Mouse (Mus musculus): Measurements from ENCODE around the gene Ripk3. TPM values are rescaled to one million over a fixed set of nuclear protein-coding genes. Genes with fewer than 3 reads are reported as not detected.
"Not testable (repeated sequence)": the region's sequence is repeated elsewhere in the genome, so short reads cannot be mapped to it uniquely, and the experiment has no call there.

Gene Ripk3
- polyA plus RNA-seq, 1 experiment from 2014 or later, result 24.1 TPM

DNA sequence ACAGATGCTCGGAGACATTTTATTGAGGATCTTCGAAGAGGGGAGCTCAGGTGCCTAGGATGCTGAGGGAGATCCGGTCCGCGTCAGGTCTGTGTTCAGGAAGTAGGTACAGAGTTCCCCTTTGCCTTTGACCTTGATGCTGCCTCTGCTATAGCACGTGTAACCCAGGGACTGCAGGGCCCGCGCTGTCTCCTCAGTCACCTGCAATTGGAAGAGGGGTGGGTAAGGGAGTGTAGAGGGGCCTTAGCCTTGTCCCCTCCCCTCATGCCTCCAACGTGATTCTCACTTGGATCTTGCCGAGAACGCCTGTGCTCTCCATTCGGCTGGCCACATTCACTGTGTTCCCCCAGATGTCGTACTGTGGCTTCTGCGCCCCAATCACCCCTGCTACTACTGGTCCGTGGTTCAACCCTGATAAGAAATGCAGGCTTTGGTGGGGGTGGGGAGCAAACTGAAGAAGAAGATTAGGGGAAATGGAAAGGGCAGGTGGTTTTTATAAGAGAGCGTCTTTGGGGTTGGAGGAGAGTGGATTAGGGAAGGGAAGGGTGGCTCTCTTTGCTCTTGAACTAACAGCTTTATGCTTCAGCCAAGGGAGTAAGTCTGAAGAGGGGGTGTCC, 19.5 kb downstream of the Ripk3 start:
- no peaks in the 10 kb centered on the region for H3K36me3 ChIP-seq (replicated peaks)
- DNase-seq (ENCODE audit: low spot score), result no peak
- H3K27me3 ChIP-seq (replicated peaks; ENCODE audit: low read depth, poor library complexity, severe bottlenecking), result peaks cover 87% of the 10 kb centered on the region
- no peak overlapping the region for H3K27ac ChIP-seq (replicated peaks)
- H3K4me1 ChIP-seq, result peaks cover 14% of the 10 kb centered on the region
- no peaks in the 10 kb centered on the region for H3K9me3 ChIP-seq
- WGBS, result 74% methylated on average over 16 of the region's 16 CpGs
- no peak overlapping the region for H3K4me3 ChIP-seq

DNA sequence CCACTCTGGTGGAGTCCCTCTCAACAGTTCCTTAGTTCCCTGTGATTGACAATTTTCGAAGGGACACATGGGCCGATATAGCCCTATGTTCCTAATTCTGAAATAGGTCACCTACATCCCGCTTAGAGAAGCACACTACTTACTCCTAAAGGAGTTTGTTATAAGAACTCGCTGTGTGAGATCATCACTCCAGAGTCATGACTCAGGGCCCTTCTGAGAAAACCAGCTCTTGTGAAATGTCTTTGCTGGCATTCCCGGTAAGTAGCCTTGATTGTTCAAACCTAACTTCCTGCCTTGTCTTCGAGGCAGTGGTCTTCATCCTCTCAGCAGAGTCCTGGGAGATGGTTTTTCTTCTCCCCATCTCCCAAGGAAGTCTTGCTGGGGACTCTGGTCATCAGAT, 20.1 kb downstream of the Ripk3 start:
- DNase-seq (ENCODE audit: low spot score), result no peak
- no peak overlapping the region for H3K4me3 ChIP-seq
- peaks cover 14% of the 10 kb centered on the region for H3K4me1 ChIP-seq
- 88% methylated on average over 6 of the region's 6 CpGs for WGBS
- peaks cover 90% of the 10 kb centered on the region for H3K27me3 ChIP-seq (replicated peaks; ENCODE audit: low read depth, poor library complexity, severe bottlenecking)
- H3K36me3 ChIP-seq (replicated peaks), result no peaks in the 10 kb centered on the region
- no peak overlapping the region for H3K27ac ChIP-seq (replicated peaks)
- no peaks in the 10 kb centered on the region for H3K9me3 ChIP-seq

DNA sequence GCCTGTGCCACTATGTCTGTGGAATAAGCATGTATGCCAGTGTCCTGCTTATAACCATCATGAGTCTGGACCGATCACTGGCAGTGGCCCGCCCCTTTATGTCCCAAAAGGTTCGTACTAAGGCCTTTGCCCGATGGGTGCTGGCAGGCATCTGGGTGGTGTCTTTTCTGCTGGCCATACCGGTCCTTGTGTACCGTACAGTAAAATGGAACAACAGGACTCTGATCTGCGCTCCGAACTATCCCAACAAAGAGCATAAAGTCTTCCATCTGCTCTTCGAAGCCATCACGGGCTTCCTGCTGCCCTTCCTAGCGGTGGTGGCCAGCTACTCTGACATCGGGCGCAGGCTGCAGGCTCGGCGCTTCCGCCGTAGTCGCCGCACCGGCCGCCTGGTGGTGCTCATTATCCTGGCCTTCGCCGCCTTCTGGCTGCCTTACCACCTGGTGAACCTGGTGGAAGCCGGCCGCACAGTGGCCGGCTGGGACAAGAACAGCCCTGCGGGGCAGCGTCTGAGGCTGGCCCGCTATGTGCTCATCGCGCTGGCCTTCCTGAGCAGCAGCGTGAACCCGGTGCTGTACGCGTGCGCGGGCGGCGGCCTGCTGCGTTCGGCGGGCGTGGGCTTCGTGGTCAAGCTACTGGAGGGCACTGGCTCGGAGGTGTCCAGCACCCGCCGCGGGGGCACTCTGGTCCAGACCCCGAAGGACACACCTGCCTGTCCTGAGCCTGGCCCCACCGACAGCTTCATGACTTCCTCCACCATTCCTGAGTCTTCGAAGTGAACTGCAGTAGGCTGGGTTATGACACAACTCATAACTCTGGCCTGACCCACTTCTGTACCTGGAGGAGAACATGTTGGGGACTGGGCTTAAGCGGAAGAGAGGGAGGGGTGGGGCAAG, 20.9 kb downstream of the Ripk3 start:
- peak overlapping the region; percentile 76 for H3K27ac ChIP-seq (replicated peaks)
- peak overlapping the region; percentile 59 for H3K4me3 ChIP-seq
- H3K4me1 ChIP-seq, result peaks cover 15% of the 10 kb centered on the region
- no peaks in the 10 kb centered on the region for H3K9me3 ChIP-seq
- peaks cover 93% of the 10 kb centered on the region for H3K27me3 ChIP-seq (replicated peaks; ENCODE audit: low read depth, poor library complexity, severe bottlenecking)
- no peaks in the 10 kb centered on the region for H3K36me3 ChIP-seq (replicated peaks)
- 14% methylated on average over 52 of the region's 52 CpGs for WGBS
- DNase-seq (ENCODE audit: low spot score), result peak; percentile 82

DNA sequence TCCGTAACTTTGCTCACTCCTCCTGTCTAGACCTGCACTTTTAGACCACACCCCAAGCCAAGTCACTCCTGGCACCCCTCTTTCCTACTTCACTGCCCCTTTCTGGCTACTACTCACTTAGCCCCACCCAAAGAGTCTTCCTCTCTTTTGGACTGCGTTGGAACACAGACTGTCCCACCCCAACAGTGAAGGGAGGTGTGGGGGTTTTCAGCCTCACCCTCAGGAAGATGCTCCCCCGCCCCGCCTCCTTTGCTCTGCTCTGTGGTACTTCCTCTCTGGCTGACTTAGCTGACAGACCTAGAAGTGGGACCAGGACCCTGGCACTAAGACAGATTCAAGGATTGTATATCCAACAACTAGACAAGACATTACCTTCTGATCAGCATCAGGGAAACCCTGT, 23.0 kb downstream of the Ripk3 start, which contains the start of gene Ltb4r1:
TSS of gene Ltb4r1 (plus strand) at position 267 of the 400 bp plus-strand sequence.
- no peaks in the 10 kb centered on the region for H3K36me3 ChIP-seq (replicated peaks)
- DNase-seq (ENCODE audit: low spot score), result no peak
- WGBS, result 73% methylated on average over 4 of the region's 4 CpGs
- H3K4me3 ChIP-seq, result no peak within 1 kb of the TSS
- no peak within 1 kb of the TSS for H3K27ac ChIP-seq (replicated peaks)
- no peaks in the 10 kb centered on the region for H3K9me3 ChIP-seq
- peaks cover 99% of the 10 kb centered on the region for H3K27me3 ChIP-seq (replicated peaks; ENCODE audit: low read depth, poor library complexity, severe bottlenecking)
- peaks cover 29% of the 10 kb centered on the region for H3K4me1 ChIP-seq

DNA sequence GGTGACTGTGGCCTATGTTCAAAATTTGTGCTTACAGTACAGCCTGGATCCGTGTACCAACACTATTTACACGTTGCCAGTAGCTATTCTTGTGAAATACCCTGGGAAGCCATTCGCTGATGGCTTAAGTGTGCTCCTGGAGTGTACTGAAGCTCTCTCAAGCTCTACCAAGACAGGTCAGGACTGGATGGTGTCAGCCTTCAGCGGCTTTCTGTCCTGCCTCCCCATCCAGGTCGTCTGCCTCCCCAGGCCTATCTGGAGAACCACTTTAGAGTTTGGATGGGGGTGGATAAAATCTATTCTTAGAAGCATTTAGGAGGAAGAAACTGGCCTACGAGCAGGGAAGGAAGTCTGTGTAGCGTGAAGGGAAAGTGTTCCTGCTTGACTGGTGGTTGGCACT, 25.5 kb downstream of the Ripk3 start:
- Histone ChIP-seq H3K4me3 (peak overlapping the region; percentile 65; the same call in 1 of the 2 replicates), H3K36me3 (replicated peaks) (no peaks in the 10 kb centered on the region), H3K27ac (replicated peaks) (no peak overlapping the region), H3K4me1 (peaks cover 32% of the 10 kb centered on the region), H3K27me3 (replicated peaks; ENCODE audit: low read depth, poor library complexity, severe bottlenecking) (peaks cover 80% of the 10 kb centered on the region), H3K9me3 (no peaks in the 10 kb centered on the region)
- 68% methylated on average over 7 of the region's 7 CpGs for WGBS
- no peak for DNase-seq (ENCODE audit: low spot score)

DNA sequence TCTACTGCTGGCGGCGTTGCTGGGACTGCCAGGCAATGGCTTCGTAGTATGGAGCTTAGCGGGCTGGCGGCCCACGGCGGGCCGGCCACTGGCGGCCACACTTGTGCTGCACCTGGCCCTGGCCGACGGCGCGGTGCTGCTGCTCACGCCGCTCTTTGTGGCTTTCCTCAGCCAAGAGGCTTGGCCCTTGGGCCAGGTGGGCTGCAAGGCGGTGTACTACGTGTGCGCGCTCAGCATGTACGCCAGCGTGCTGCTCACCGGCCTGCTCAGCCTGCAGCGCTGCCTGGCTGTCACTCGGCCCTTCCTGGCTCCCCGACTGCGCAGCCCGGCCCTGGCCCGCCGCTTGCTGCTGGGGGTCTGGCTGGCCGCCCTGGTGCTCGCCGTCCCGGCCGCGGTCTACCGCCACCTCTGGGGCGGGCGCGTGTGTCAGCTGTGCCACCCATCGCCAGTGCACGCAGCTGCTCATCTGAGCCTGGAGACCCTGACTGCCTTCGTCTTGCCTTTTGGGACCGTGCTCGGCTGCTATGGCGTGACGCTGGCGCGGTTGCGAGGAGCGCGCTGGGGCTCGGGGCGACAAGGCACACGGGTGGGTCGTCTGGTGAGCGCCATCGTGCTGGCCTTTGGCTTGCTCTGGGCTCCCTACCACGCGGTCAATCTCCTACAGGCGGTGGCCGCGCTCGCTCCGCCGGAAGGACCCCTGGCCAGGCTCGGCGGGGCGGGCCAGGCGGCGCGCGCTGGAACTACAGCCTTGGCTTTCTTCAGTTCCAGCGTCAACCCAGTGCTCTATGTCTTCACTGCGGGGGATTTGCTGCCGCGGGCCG, 26.5 kb downstream of the Ripk3 start:
- Histone ChIP-seq H3K4me1 (peaks cover 24% of the 10 kb centered on the region), H3K9me3 (no peaks in the 10 kb centered on the region), H3K27me3 (replicated peaks; ENCODE audit: low read depth, poor library complexity, severe bottlenecking) (peaks cover 70% of the 10 kb centered on the region), H3K27ac (replicated peaks) (peak overlapping the region; percentile 78), H3K4me3 (peak overlapping the region; percentile 65), H3K36me3 (replicated peaks) (no peaks in the 10 kb centered on the region)
- peak; percentile 84 for DNase-seq (ENCODE audit: low spot score)
- under 1% methylated on average over 77 of the region's 77 CpGs for WGBS

DNA sequence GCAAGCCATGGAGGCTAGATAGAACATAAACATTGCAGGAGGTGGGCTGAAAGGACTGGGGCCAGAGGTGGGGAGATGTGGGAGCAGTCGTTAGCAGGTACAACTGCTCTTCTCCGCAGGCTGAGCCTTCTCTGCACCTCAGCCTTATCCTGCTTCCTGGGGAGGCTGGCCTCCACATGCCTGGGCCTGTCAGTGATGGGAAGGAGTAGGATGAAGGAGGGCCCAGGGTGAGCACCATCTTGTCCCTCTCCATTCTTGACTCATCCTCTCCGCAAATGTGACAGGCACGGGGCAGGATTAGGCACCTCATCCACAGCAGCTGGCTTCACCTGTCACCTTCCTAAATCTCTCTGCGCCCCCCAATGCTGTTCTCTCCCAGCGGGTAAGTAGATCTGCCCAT, 27.5 kb downstream of the Ripk3 start, which contains the start of gene Ltb4r2:
TSS of gene Ltb4r2 (plus strand) at position 266 of the 400 bp plus-strand sequence.
- 68% methylated on average over 6 of the region's 6 CpGs for WGBS
- peaks cover 7% of the 10 kb centered on the region for H3K36me3 ChIP-seq (replicated peaks)
- peak within 1 kb of the TSS; percentile 65 for H3K4me3 ChIP-seq
- H3K27ac ChIP-seq (replicated peaks), result peak within 1 kb of the TSS; percentile 78
- no peaks in the 10 kb centered on the region for H3K9me3 ChIP-seq
- H3K4me1 ChIP-seq, result peaks cover 23% of the 10 kb centered on the region
- no peak for DNase-seq (ENCODE audit: low spot score)
- peaks cover 60% of the 10 kb centered on the region for H3K27me3 ChIP-seq (replicated peaks; ENCODE audit: low read depth, poor library complexity, severe bottlenecking)

DNA sequence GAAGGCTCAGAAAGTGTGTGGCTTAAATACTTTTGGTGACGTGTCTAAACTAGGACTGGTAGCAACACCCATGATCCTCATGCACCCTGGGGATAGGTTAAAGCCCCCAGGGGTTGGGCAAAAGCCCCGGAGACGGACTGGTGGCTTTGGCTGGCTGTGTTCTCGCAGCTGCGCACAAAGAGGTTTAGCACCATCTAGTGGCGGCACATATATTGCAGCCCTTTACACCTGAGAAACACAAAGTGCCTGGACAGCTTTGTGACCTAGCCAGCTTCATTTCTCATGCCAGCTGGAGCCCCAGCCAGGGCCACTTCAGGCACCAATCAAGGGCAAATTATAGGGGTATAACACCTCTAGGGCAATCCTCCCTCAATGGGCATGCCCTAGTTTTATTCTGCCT, 28.5 kb downstream of the Ripk3 start:
- H3K27me3 ChIP-seq (replicated peaks; ENCODE audit: low read depth, poor library complexity, severe bottlenecking), result peaks cover 50% of the 10 kb centered on the region
- H3K36me3 ChIP-seq (replicated peaks), result peaks cover 17% of the 10 kb centered on the region
- H3K27ac ChIP-seq (replicated peaks); H3K9me3 ChIP-seq: not testable (repeated sequence)
- H3K4me1 ChIP-seq, result peaks cover 23% of the 10 kb centered on the region
- H3K4me3 ChIP-seq, result peak overlapping the region; percentile 39
- 2% methylated on average over 6 of the region's 6 CpGs for WGBS
- peak; percentile 85 for DNase-seq (ENCODE audit: low spot score)

DNA sequence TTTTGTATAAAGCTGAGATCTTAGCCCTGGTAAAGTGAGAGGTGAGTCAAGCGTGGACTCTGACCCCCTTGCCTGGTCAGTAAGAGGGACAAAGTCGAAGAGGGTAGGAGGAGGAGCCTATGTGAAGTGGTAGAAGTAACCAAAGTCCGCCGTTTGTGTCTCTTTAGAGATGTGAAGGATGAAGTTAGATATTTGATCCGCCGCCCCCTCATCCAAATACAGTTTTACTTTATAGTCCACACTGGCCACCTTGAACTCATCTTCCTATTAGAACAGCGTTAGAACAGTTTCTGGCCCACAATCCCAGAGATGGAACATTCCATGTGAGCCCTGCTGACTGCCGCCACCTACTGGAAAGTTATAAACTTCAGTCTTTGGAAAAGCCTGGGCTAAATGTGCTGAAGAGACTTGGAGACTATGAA, 30.3 kb downstream of the Ripk3 start, which contains the start of gene Cideb:
TSS of gene Cideb (minus strand) at position 96 of the 422 bp plus-strand sequence.
- WGBS, result 22% methylated on average over 8 of the region's 8 CpGs

DNA sequence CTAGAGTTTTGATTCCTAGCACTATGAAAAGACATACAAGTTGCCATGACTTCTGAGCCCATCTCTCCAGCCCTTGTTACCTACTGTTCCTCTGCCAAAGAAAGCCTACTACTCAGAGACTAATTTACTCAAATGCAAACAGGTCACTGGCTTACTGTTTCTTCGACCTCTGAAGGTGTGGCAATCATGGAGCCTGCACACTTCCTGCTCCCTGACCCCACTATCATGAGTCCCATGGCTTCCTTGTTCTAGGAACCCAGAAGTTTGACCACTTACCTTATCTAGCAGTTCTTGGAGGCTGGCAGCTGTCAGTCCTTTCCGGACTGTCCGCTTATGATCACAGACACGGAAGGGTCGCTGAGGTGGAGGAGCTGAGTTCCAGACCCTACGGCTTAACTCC, 31.1 kb downstream of the Ripk3 start:
- Histone ChIP-seq H3K27me3 (replicated peaks; ENCODE audit: low read depth, poor library complexity, severe bottlenecking) (peaks cover 24% of the 10 kb centered on the region), H3K27ac (replicated peaks) (no peak overlapping the region), H3K4me3 (no peak overlapping the region), H3K9me3 (no peaks in the 10 kb centered on the region), H3K36me3 (replicated peaks) (peaks cover 43% of the 10 kb centered on the region), H3K4me1 (peaks cover 20% of the 10 kb centered on the region)
- 90% methylated on average over 6 of the region's 6 CpGs for WGBS
- DNase-seq (ENCODE audit: low spot score), result no peak

More for the DNA sequence above, 30.3 kb downstream of the Ripk3 start, which contains the start of gene Cideb:
- Histone ChIP-seq H3K27me3 (replicated peaks; ENCODE audit: low read depth, poor library complexity, severe bottlenecking) (peaks cover 32% of the 10 kb centered on the region), H3K4me3 (no peak within 1 kb of the TSS), H3K9me3 (no peaks in the 10 kb centered on the region), H3K36me3 (replicated peaks) (peaks cover 35% of the 10 kb centered on the region), H3K27ac (replicated peaks) (no peak within 1 kb of the TSS), H3K4me1 (peaks cover 23% of the 10 kb centered on the region)
- DNase-seq (ENCODE audit: low spot score), result peak; percentile 52

DNA sequence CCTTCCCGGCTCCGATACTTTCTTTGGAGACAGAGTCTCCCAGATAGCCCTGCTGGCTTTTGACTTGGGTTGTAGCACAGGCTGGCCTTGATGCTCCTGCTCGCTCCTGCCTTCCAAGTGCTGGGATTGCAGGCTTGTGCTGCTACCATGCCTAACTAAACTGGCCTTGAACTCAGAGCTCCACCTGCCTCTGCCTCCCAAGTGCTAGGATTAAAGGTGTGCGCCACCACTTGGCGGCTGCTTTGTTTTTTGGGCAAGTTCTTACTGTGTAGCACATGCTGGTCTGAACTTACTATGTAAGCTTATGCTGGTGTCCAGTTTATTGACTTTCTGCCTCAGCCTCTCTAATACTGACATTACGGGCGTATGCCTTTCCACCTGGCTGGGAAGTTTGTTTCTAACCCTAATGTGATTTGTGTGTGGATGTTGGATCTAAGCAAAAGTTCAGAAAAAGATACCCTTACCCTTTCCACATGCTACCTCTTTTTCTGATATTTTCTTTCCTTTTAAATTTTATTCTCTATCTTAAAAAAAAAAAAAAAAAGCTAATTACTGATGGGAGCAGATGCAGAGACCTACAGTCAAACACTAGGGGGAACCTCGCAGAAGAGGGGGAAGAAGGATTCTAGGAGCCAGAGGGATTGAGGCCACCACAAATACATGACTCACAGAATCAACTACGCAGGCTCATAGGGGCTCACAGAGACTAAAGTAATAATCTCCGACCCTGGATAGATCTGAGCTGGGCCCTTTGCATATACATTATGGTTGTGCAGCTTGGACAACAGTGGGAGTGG, 41.4 kb downstream of the Ripk3 start:
- H3K36me3 ChIP-seq (replicated peaks), result peaks cover 55% of the 10 kb centered on the region
- WGBS, result 89% methylated on average over 10 of the region's 10 CpGs
- DNase-seq (ENCODE audit: low spot score), result no peak
- H3K4me3 ChIP-seq, result peak overlapping the region; percentile 90
- no peaks in the 10 kb centered on the region for H3K9me3 ChIP-seq
- H3K27me3 ChIP-seq (replicated peaks; ENCODE audit: low read depth, poor library complexity, severe bottlenecking), result no peaks in the 10 kb centered on the region
- no peak overlapping the region for H3K27ac ChIP-seq (replicated peaks)
- H3K4me1 ChIP-seq, result peaks cover 35% of the 10 kb centered on the region

Measured in embryonic facial prominence, embryonic 10.5 days (tissue).